Mouse (Mus musculus): ENCODE data around the gene Lin37. TPM values are rescaled to one million over a fixed set of nuclear protein-coding genes. Genes with fewer than 3 reads are reported as not detected.

The Lin37 gene
- polyA plus RNA-seq, 1 experiment from 2014 or later: 60.9 TPM

DNA sequence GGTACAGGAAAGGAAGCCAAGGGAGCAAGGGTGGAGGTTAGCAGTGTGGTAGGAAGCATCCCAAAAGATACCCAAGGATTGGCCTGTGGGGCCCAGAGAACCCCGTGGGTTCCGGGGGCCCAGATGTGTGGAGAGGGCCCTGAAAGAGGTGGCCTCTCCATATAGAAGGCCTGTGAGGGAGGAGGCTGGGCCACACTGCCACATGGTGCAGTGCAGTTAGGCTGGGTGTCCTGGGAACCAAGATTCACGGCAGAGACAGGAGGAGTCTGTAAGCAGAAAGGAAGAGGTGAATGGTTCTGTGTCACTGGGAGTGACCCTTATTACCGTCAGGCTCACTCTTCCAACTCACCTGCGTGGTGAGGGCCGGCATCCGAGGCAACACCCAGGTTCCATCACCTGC, 19.1 kb downstream of the Lin37 start:
- ATAC-seq (ENCODE audit: low read depth): no peak
- Histone ChIP-seq H3K4me3 (no peak overlapping the region), H3K9ac (no peak overlapping the region), H3K27me3 (no peaks in the 10 kb centered on the region), H3K9me3 (no peaks in the 10 kb centered on the region), H3K4me2 (no peak overlapping the region), H3K36me3 (peaks cover 32% of the 10 kb centered on the region), H3K27ac (replicated peaks) (no peak overlapping the region), H3K4me1 (replicated peaks) (peaks cover 5% of the 10 kb centered on the region)
- 90% methylated on average over 7 of the region's 7 CpGs for WGBS

- peak within 1 kb of the TSS; percentile 72 for H3K4me3 ChIP-seq
- peaks cover 44% of the 10 kb centered on the region for H3K4me1 ChIP-seq (replicated peaks)
- no peaks in the 10 kb centered on the region for H3K27me3 ChIP-seq
- under 1% methylated on average over 83 of the region's 84 CpGs for WGBS
- H3K9me3 ChIP-seq: no peaks in the 10 kb centered on the region
- peak; percentile 91 for ATAC-seq (ENCODE audit: low read depth)
- peak within 1 kb of the TSS; percentile 95 for H3K9ac ChIP-seq
- H3K4me2 ChIP-seq: peak within 1 kb of the TSS; percentile 72
- H3K36me3 ChIP-seq: peaks cover 35% of the 10 kb centered on the region
- H3K27ac ChIP-seq (replicated peaks): peak within 1 kb of the TSS; percentile 92
Observed at GRCm38 (mm10) chr7:30534633-30535577, 24.7 kb downstream of the Lin37 start, which contains the start of gene Arhgap33. Gene Arhgap33 (minus strand): TSS chr7:30535060.

GRCm38 (mm10) chr7:30533941-30534632, 25.6 kb downstream of the Lin37 start:
- Histone ChIP-seq H3K4me1 (replicated peaks) (peaks cover 44% of the 10 kb centered on the region), H3K27ac (replicated peaks) (peak overlapping the region; percentile 92), H3K4me2 (peak overlapping the region; percentile 72), H3K9ac (peak overlapping the region; percentile 95), H3K27me3 (no peaks in the 10 kb centered on the region), H3K4me3 (peak overlapping the region; percentile 72), H3K36me3 (peaks cover 35% of the 10 kb centered on the region), H3K9me3 (no peaks in the 10 kb centered on the region)
- peak; percentile 60 for ATAC-seq (ENCODE audit: low read depth)
- 3% methylated on average over 26 of the region's 26 CpGs for WGBS

DNA sequence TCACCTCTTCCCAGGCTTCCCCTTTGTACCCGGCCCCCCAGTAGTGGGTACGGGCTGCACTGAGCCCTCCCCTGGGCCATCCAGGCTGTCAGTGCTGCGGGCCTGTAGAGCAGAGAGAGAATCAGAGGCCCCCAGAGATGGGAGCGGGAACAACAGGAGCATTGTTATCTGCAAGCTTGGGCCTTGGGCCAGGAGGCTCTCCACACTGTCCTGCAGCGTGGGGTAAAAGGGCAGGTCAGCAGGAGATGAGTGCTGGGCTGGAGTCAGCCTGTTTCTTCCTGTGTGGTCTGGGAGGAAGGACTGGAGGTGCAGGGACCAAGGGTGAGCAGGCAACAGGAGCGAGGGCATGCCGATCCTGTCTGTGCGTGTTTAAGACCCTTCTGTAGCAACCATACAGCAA, 26.7 kb downstream of the Lin37 start:
- ATAC-seq (ENCODE audit: low read depth): no peak
- Histone ChIP-seq H3K4me1 (replicated peaks) (peaks cover 44% of the 10 kb centered on the region), H3K27ac (replicated peaks) (peak overlapping the region; percentile 92), H3K27me3 (no peaks in the 10 kb centered on the region), H3K4me3 (peak overlapping the region; percentile 72), H3K9me3 (no peaks in the 10 kb centered on the region), H3K9ac (peak overlapping the region; percentile 95), H3K36me3 (peaks cover 47% of the 10 kb centered on the region), H3K4me2 (peak overlapping the region; percentile 72)
- WGBS: 12% methylated on average over 8 of the region's 8 CpGs

GRCm38 (mm10) chr7:30531291-30531815, 28.3 kb downstream of the Lin37 start:
- WGBS: 82% methylated on average over 9 of the region's 9 CpGs
- H3K4me2 ChIP-seq: peak overlapping the region; percentile 72
- H3K27ac ChIP-seq (replicated peaks): no peak overlapping the region
- H3K36me3 ChIP-seq: peaks cover 62% of the 10 kb centered on the region
- no peak for ATAC-seq (ENCODE audit: low read depth)
- no peaks in the 10 kb centered on the region for H3K27me3 ChIP-seq
- peak overlapping the region; percentile 13 for H3K4me3 ChIP-seq
- no peaks in the 10 kb centered on the region for H3K9me3 ChIP-seq
- peaks cover 50% of the 10 kb centered on the region for H3K4me1 ChIP-seq (replicated peaks)
- H3K9ac ChIP-seq: peak overlapping the region; percentile 95

- H3K9me3 ChIP-seq: no peaks in the 10 kb centered on the region
- H3K9ac ChIP-seq: no peak overlapping the region
- no peak for ATAC-seq (ENCODE audit: low read depth)
Observed at GRCm38 (mm10) chr7:30526981-30527380, 32.7 kb downstream of the Lin37 start.

DNA sequence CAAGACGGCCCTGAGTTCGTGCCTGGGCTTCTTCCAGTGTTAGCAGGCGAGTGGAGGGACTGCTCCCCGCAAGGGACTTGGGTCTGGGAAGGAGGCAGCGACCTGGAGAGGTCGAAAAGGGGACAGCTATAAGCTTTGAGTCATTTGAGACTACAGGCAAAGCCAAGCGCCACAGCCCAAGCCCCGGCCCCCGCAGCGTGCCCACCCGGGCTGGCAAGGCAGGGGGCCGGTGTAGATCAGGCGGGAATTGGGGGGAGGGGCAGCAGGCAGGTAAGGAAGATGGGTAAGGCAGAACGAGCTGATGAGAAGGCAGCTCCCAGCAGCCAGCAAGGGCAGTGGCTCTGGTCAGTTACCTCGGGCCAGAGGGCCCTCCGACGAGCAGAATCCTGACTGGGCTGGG, 33.2 kb downstream of the Lin37 start:
- 24% methylated on average over 17 of the region's 17 CpGs for WGBS
- Histone ChIP-seq H3K4me1 (replicated peaks) (peaks cover 18% of the 10 kb centered on the region), H3K27me3 (no peaks in the 10 kb centered on the region), H3K4me3 (no peak overlapping the region), H3K4me2 (0 out of 2 replicates have a peak overlapping the region, but pooled peaks have one; percentile 1), H3K27ac (replicated peaks) (no peak overlapping the region), H3K36me3 (peaks cover 92% of the 10 kb centered on the region), H3K9ac (no peak overlapping the region), H3K9me3 (no peaks in the 10 kb centered on the region)
- ATAC-seq (ENCODE audit: low read depth): no peak

More at GRCm38 (mm10) chr7:30526981-30527380, 32.7 kb downstream of the Lin37 start:
- Histone ChIP-seq H3K27me3 (no peaks in the 10 kb centered on the region), H3K4me2 (no peak overlapping the region), H3K4me1 (replicated peaks) (peaks cover 24% of the 10 kb centered on the region), H3K4me3 (no peak overlapping the region), H3K36me3 (peaks cover 97% of the 10 kb centered on the region), H3K27ac (replicated peaks) (no peak overlapping the region)
- 81% methylated on average over 14 of the region's 14 CpGs for WGBS

DNA sequence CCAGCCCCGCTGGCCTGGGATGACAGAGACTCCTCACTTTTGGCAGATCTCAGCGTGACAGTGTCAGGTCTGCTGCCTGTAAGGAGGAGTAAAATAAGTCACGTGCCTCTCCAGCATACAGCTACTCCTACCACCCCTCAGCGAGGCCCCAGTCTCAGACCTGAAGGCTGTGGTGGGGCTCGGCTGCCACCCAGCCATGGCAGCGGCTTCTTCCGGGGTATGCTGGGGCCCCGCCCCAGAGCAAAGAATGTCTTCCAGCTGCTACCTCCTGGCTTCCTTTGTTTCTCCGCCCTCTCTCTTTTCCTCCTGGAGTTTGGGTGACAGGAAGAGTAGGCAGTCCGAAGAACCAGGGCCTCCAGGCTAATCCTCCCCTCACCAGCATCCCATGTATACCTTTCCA, 33.7 kb downstream of the Lin37 start:
- Histone ChIP-seq H3K36me3 (peaks cover 87% of the 10 kb centered on the region), H3K4me2 (no peak overlapping the region), H3K4me3 (no peak overlapping the region), H3K27me3 (no peaks in the 10 kb centered on the region), H3K9me3 (no peaks in the 10 kb centered on the region), H3K27ac (replicated peaks) (no peak overlapping the region), H3K9ac (no peak overlapping the region), H3K4me1 (replicated peaks) (peaks cover 14% of the 10 kb centered on the region)
- 32% methylated on average over 10 of the region's 10 CpGs for WGBS
- ATAC-seq (ENCODE audit: low read depth): no peak

DNA sequence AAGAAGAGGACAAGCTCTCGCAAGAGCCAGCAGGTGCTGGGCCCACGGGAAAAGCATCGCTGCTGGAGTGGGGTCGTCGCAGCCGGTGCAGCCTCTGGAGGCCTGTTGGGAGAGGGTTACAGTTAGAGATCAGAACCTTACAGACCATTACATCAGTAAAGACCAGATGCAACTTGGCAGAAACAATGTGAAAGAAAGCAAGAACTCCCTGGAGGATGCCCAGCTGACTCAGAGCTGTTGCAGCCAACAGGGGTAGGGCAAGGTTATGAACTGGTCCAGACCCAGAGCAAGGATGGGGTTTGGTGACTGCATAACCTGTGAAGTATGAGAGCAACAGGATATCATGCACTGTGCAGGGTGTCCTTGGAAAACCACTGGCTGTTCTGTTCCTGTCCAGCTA, 35.2 kb downstream of the Lin37 start:
- H3K9ac ChIP-seq: no peak overlapping the region
- H3K27me3 ChIP-seq: no peaks in the 10 kb centered on the region
- no peaks in the 10 kb centered on the region for H3K9me3 ChIP-seq
- H3K4me2 ChIP-seq: no peak overlapping the region
- peaks cover 9% of the 10 kb centered on the region for H3K4me1 ChIP-seq (replicated peaks)
- H3K27ac ChIP-seq (replicated peaks): no peak overlapping the region
- 80% methylated on average over 6 of the region's 6 CpGs for WGBS
- H3K36me3 ChIP-seq: peaks cover 73% of the 10 kb centered on the region
- no peak for ATAC-seq (ENCODE audit: low read depth)
- H3K4me3 ChIP-seq: no peak overlapping the region

DNA sequence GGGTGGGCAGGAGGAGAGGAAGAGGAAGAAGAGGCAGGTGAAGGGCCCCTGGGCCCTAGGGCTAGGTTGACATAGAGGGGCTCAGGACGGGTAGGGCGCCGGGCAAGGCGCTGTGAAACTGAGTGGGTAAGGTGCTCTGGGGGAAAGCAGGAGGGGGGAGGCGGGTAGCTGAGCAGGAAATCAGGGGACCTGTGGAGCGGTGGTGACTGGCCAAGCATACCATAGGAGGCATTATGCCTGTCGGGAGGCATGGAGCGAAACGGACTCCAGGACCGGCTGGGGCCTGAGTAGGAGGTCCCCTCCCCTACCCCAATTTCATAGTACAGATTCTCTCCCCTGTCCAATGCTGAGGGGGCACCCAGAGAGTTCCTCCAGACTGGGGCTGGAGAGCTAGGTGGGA, 36.8 kb downstream of the Lin37 start:
- WGBS: 87% methylated on average over 10 of the region's 10 CpGs
- Histone ChIP-seq H3K27ac (replicated peaks) (no peak overlapping the region), H3K9ac (no peak overlapping the region), H3K4me2 (no peak overlapping the region), H3K9me3 (no peaks in the 10 kb centered on the region), H3K36me3 (peaks cover 56% of the 10 kb centered on the region), H3K4me1 (replicated peaks) (peaks cover 9% of the 10 kb centered on the region), H3K4me3 (no peak overlapping the region), H3K27me3 (no peaks in the 10 kb centered on the region)
- ATAC-seq (ENCODE audit: low read depth): no peak

- Histone ChIP-seq H3K27me3 (no peaks in the 10 kb centered on the region), H3K27ac (replicated peaks) (peak overlapping the region; percentile 18; the same call in 1 of the 2 replicates), H3K4me3 (no peak overlapping the region), H3K4me2 (no peak overlapping the region), H3K4me1 (replicated peaks) (no peaks in the 10 kb centered on the region), H3K9me3 (no peaks in the 10 kb centered on the region), H3K36me3 (peaks cover 36% of the 10 kb centered on the region), H3K9ac (no peak overlapping the region)
- 82% methylated on average over 5 of the region's 5 CpGs for WGBS
- ATAC-seq (ENCODE audit: low read depth): no peak
Observed at GRCm38 (mm10) chr7:30520856-30521255, 38.8 kb downstream of the Lin37 start.

DNA sequence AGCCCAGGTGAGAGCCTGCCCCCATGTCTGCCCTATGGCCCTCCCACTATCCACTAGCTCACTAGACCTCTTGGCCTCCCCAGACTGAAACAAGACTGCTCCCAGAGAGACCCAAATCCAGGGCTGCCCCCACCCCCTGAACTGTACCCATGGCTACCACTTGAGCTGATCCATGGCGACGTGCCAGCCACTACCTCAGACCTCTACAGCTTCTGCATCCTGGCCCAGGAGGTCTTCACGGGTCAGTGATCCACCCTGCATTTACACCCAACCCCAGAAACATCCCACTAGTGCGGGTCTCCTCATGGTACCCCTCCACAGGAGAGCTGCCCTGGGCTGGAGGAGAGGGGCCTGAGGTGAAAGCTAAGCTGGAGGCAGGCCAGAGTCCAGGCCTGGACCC, 39.2 kb downstream of the Lin37 start:
- Histone ChIP-seq H3K9me3 (no peaks in the 10 kb centered on the region), H3K4me3 (no peak overlapping the region), H3K36me3 (peaks cover 32% of the 10 kb centered on the region), H3K4me2 (no peak overlapping the region), H3K4me1 (replicated peaks) (no peaks in the 10 kb centered on the region), H3K9ac (no peak overlapping the region), H3K27ac (replicated peaks) (peak overlapping the region; percentile 18; the same call in 1 of the 2 replicates), H3K27me3 (no peaks in the 10 kb centered on the region)
- WGBS: 73% methylated on average over 4 of the region's 4 CpGs
- 0 out of 2 replicates have a peak, but pooled peaks have one; percentile 1 for ATAC-seq (ENCODE audit: low read depth)
